In genomic region chr13:110902994-110903644, GRCm38 (mm10) we compare ENCODE assay signal across 8 mouse cellular contexts.
A peak's percentile ranks its signal among the peaks of the same experiment; 100 is the strongest.
DNase-seq lines count a peak whose midpoint lies in the region; ATAC-seq and TF ChIP-seq lines count a peak whose summit lies in the region.

No protein-coding gene starts in this region.

- H3K36me3 ChIP-seq in embryonic facial prominence, embryonic 13.5 days = no peaks in the 10 kb centered on the region
- H3K36me3 ChIP-seq in splenic B cell, adult 2 months (ENCODE audit: control insufficient read depth, insufficient read depth, low read length, poor library complexity, severe bottlenecking) = no peaks in the 10 kb centered on the region

- ATAC-seq in embryonic facial prominence, embryonic 13.5 days (ENCODE audit: insufficient number of reproducible peaks, insufficient read depth, low FRiP score, low TSS enrichment, low read depth) = no peak

- no peak overlapping the region for H3K9ac ChIP-seq in embryonic facial prominence, embryonic 13.5 days

- no peak overlapping the region for H3K4me2 ChIP-seq in embryonic facial prominence, embryonic 13.5 days

- intact Hi-C loops in left cerebral cortex, adult 2 months (cut with DNase I) = no loop called here
- intact Hi-C loops in heart, postnatal 10 days (cut with DNase I) = no loop called here

- no peaks in the 10 kb centered on the region for H3K9me3 ChIP-seq in embryonic facial prominence, embryonic 13.5 days

- no peak for TF ChIP-seq CTCF in left cerebral cortex, adult 2 months (IDR thresholded peaks at IDR 0.05)

- no peak overlapping the region for H3K4me3 ChIP-seq in left cerebral cortex, adult 2 months
- H3K4me3 ChIP-seq in embryonic facial prominence, embryonic 13.5 days = no peak overlapping the region

- H3K27me3 ChIP-seq in embryonic facial prominence, embryonic 13.5 days = no peaks in the 10 kb centered on the region
- no peaks in the 10 kb centered on the region for H3K27me3 ChIP-seq in splenic B cell, adult 2 months (ENCODE audit: control insufficient read depth, insufficient read depth, low read length, poor library complexity, severe bottlenecking)

- DNase-seq in left cerebral cortex, adult 2 months (ENCODE audit: extremely low spot score in 1 of 2, low spot score in 2 of 2) = peak; percentile 21 to 39
- no peak for DNase-seq in left cerebral cortex, adult 8-10 months (ENCODE audit: low spot score in 2 of 2)
- peak; percentile 94 to 95 for DNase-seq in heart, postnatal 10 days
- DNase-seq in layer of hippocampus, postnatal 10 days (ENCODE audit: low spot score in 2 of 2) = peak; percentile 68 to 69
- DNase-seq in lung, postnatal 36 days = peak; percentile 95
- peak; percentile 1 for DNase-seq in splenic B cell, adult 2 months (ENCODE audit: low read depth, low spot score)
- DNase-seq in adipocyte (ENCODE audit: low spot score) = no peak

- peaks cover 18% of the 10 kb centered on the region for H3K4me1 ChIP-seq in embryonic facial prominence, embryonic 13.5 days

- no peak overlapping the region for H3K27ac ChIP-seq in left cerebral cortex, adult 2 months
- H3K27ac ChIP-seq in embryonic facial prominence, embryonic 13.5 days = peak overlapping the region; percentile 44; the same call in 1 of the 2 replicates

- WGBS in embryonic facial prominence, embryonic 13.5 days = 54% methylated on average over 7 of the region's 7 CpGs

Comparison
In these comparisons a context has a peak if more than half of its experiments do, and no peak if none do; other contexts are left out.
1. DNase-seq: peak in left cerebral cortex, adult 2 months (2 of 2), heart, postnatal 10 days (2 of 2), layer of hippocampus, postnatal 10 days (2 of 2), lung, postnatal 36 days (single experiment) and splenic B cell, adult 2 months (single experiment); none in left cerebral cortex, adult 8-10 months (0 of 2) and adipocyte (single experiment).